Mouse (Mus musculus) induced T-regulatory cell, adult 2 months (primary cell): ENCODE measurements around the gene Clec2g.

Experiments
- DNase-seq: peaks from one replicate; pipeline ENCODE4 v3.0.0-alpha.2; 2012; ENCODE audit warnings: low read depth

Gene Clec2g

DNA sequence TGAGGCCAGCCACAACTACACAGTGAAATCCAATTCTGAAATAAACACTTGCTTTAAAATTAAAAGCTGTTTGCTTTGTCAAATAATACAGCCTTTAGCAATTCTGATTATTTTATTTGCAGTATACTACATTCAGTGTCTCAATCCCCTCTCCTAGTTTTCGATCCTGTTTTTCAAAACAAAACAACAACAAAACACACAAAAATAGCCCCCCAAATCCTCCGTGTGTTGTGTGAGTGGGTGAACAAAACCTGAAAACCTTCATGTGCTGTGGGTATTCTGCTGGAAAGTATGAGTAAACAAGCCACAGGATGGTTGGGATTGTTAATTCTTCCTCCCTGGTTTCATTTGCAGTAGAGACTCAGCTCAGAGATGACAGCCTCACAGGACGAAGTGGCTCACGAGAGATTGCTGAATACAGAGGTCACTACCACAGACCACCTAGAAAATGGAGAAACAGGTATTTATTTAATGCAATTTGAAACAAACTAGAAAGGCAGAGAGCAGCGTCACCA, 79.6 kb downstream of the Clec2g start:
- DNase-seq, result no peak

DNA sequence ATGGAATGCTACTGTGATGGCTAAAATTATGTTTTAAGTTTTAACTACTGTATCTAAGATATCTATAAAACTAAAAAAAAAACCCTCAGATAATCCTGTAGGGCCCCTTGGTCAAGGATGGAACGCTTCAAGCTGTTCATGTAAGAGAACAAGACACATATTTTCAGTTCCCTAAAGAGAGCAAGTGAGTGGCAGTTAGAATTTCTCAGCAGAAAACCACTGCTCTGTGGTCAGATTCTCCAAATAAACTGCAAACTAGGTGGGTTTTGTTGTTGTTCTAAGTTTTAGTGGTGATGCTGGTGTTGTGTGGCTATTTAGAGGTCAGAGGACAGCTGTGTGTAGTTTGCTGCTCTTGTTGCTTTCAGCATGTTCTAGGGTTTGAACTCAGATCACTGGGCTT, 80.2 kb downstream of the Clec2g start:
- DNase-seq, result no peak

DNA sequence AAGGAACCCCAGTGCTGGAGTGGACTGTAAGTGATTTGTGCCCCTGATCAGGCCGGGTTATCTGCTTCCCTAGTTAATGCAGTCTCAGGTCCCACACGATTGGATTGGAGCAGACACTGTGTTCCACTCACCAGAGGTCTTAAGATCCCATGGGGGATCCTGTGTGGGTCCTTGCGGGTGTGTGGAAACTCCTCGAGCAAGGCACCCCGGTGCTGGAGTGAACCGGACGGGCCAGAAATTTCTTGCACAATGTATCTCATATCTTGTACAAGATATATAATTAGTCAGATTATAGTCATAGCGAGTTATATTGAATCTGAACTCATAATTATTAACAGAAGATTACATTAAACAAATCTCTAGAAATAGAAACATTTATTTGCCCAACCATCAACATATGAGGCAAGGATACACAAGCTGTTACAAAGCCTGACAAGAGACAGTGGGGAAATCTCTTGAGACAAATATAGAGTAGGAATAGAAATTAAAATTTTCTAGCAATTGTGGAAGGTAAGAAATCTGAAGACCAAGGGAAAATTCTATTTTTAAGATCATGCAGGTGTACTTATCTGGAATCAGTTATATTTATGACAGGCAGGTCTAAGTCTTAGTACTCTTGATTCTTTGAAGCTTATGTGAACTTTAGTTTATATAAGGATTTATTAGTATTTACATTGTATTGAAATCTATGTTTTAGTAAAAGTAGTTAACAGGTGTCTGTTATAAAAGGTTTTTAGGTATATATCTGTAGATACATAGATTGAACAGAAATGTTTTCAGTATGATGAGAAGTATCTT, 93.5 kb downstream of the Clec2g start:
- DNase-seq, result no peak

DNA sequence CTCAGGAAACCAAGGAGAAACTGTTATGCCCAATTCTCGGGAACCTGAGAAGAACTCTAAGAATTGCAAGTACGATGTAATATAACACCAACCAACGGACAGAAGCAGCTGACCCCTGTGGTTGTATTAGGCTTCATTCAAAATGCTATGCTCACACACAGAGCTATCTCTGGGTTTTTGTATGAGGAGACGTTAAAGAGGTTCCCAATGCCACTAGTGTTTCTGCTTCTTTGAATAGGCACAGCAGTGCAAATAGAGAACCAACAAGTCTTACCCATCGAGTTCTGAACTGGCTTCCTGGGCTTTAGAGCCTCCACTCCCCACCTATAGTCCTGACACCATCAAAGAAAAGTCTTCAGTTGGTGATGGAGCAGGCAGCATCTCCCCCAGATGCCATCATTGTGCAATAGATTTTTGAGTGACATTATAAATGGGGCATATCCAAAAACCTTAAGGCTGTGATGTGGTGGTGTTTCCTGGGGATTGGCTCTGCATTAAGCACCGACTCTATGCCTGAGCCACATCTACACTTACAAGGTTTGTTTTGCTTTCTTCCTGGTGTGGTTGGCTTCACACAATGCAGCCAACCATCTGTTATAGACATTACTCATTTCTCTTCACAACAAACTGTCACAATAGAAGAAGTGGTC, 96.1 kb downstream of the Clec2g start:
- no peak for DNase-seq

DNA sequence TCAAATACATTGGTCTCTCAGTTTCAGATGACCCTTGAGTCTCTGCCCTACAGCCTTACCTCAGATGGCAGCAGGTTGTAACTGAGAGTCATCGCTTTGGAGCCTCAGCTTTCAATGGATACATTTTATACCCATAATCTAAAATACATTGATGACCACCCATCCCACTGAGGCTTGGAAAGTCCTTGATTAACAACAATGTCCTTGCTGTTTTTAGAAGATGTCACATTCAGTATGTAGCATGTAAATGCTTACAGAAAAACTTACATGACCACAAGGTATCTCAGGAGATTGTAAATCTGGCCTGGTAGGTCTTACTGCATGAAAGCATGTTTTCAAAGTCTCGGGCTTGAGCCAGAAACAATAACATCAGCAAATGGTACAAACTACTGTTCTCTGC, 96.8 kb downstream of the Clec2g start:
- DNase-seq, result no peak

DNA sequence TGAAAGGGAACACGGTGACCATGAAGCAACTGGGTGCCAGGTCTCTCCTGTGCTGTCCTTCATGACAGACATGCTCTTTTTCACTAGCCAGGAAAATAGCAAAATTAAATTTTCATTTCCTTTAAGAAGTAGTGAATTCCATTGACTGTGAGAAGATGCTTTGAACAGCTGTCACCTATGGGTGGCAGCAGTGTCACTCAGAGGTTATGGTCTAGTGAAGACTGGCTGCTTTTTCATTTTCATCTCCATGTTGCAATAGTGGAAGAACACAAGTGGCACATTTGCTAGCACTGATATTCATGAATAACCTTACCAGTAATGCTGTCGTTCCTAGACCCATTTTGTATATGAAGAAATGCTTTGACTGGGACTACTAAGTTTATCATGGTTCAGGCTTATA, 99.2 kb downstream of the Clec2g start:
- DNase-seq, result peak; percentile 79
